Mouse (Mus musculus): ENCODE results near the gene Tjap1. TPM values are rescaled to one million over a fixed set of nuclear protein-coding genes. Genes with fewer than 3 reads are reported as not detected.

Tjap1 gene
- 8.6 TPM for polyA plus RNA-seq (2015; fragmentation: Illumina TruSeq; extraction: RNeasy Lipid Tissue Mini Kit (QIAGEN cat#74804); ENCODE audit: insufficient read depth, low read depth, low replicate concordance)

GRCm38 (mm10) chr17:46282483-46283123, at the start of gene Tjap1:
Gene Tjap1 (minus strand): TSS chr17:46283026.

GRCm38 (mm10) chr17:46327906-46328534, 45.2 kb upstream of the Tjap1 start, which contains the start of gene Abcc10:
Gene Abcc10 (minus strand): TSS chr17:46328352.

GRCm38 (mm10) chr17:46297364-46298219, 14.8 kb upstream of the Tjap1 start, which contains the start of gene Dlk2:
Gene Dlk2 (plus strand): TSS chr17:46297421.

GRCm38 (mm10) chr17:46253452-46254084, 29.3 kb downstream of the Tjap1 start, which contains the start of gene Lrrc73:
Gene Lrrc73 (plus strand): TSS chr17:46253531.

GRCm38 (mm10) chr17:46247512-46248188, 35.2 kb downstream of the Tjap1 start, which contains the start of the genes Polr1c and Yipf3:
Gene Polr1c (minus strand): TSS chr17:46248054.
Gene Yipf3 (plus strand): TSS chr17:46248080.

Other genes with a start within 250 kb of the Tjap1 start
- gene Mrps18a, start 172.0 kb downstream of the Tjap1 start, polyA plus RNA-seq (2015; fragmentation: Illumina TruSeq; extraction: RNeasy Lipid Tissue Mini Kit (QIAGEN cat#74804); ENCODE audit: insufficient read depth, low read depth, low replicate concordance): 27.5 TPM
- 4.6 TPM for gene Rsph9, start 138.8 kb downstream of the Tjap1 start, polyA plus RNA-seq (2015; fragmentation: Illumina TruSeq; extraction: RNeasy Lipid Tissue Mini Kit (QIAGEN cat#74804); ENCODE audit: insufficient read depth, low read depth, low replicate concordance)
- gene Mad2l1bp, start 129.5 kb downstream of the Tjap1 start, polyA plus RNA-seq (2015; fragmentation: Illumina TruSeq; extraction: RNeasy Lipid Tissue Mini Kit (QIAGEN cat#74804); ENCODE audit: insufficient read depth, low read depth, low replicate concordance): 3.8 TPM
- gene Gtpbp2, start 122.0 kb downstream of the Tjap1 start, polyA plus RNA-seq (2015; fragmentation: Illumina TruSeq; extraction: RNeasy Lipid Tissue Mini Kit (QIAGEN cat#74804); ENCODE audit: insufficient read depth, low read depth, low replicate concordance): 40.3 TPM
- 1.7 TPM for gene Polh, start 80.4 kb downstream of the Tjap1 start, polyA plus RNA-seq (2015; fragmentation: Illumina TruSeq; extraction: RNeasy Lipid Tissue Mini Kit (QIAGEN cat#74804); ENCODE audit: insufficient read depth, low read depth, low replicate concordance)
- 7.0 TPM for gene Xpo5, start 80.2 kb downstream of the Tjap1 start, polyA plus RNA-seq (2015; fragmentation: Illumina TruSeq; extraction: RNeasy Lipid Tissue Mini Kit (QIAGEN cat#74804); ENCODE audit: insufficient read depth, low read depth, low replicate concordance)
- 10.2 TPM for gene Polr1c, start 35.0 kb downstream of the Tjap1 start, polyA plus RNA-seq (2015; fragmentation: Illumina TruSeq; extraction: RNeasy Lipid Tissue Mini Kit (QIAGEN cat#74804); ENCODE audit: insufficient read depth, low read depth, low replicate concordance)
- gene Yipf3, start 34.9 kb downstream of the Tjap1 start, polyA plus RNA-seq (2015; fragmentation: Illumina TruSeq; extraction: RNeasy Lipid Tissue Mini Kit (QIAGEN cat#74804); ENCODE audit: insufficient read depth, low read depth, low replicate concordance): 50.0 TPM
- 3.1 TPM for gene Lrrc73, start 29.5 kb downstream of the Tjap1 start, polyA plus RNA-seq (2015; fragmentation: Illumina TruSeq; extraction: RNeasy Lipid Tissue Mini Kit (QIAGEN cat#74804); ENCODE audit: insufficient read depth, low read depth, low replicate concordance)
- gene Dlk2, start 14.4 kb upstream of the Tjap1 start, polyA plus RNA-seq (2015; fragmentation: Illumina TruSeq; extraction: RNeasy Lipid Tissue Mini Kit (QIAGEN cat#74804); ENCODE audit: insufficient read depth, low read depth, low replicate concordance): not detected
- 6.2 TPM for gene Abcc10, start 45.3 kb upstream of the Tjap1 start, polyA plus RNA-seq (2015; fragmentation: Illumina TruSeq; extraction: RNeasy Lipid Tissue Mini Kit (QIAGEN cat#74804); ENCODE audit: insufficient read depth, low read depth, low replicate concordance)
- 4.7 TPM for gene Zfp318, start 100.7 kb upstream of the Tjap1 start, polyA plus RNA-seq (2015; fragmentation: Illumina TruSeq; extraction: RNeasy Lipid Tissue Mini Kit (QIAGEN cat#74804); ENCODE audit: insufficient read depth, low read depth, low replicate concordance)
- 1.3 TPM for gene Crip3, start 145.9 kb upstream of the Tjap1 start, polyA plus RNA-seq (2015; fragmentation: Illumina TruSeq; extraction: RNeasy Lipid Tissue Mini Kit (QIAGEN cat#74804); ENCODE audit: insufficient read depth, low read depth, low replicate concordance)
- gene Slc22a7, start 155.4 kb upstream of the Tjap1 start, polyA plus RNA-seq (2015; fragmentation: Illumina TruSeq; extraction: RNeasy Lipid Tissue Mini Kit (QIAGEN cat#74804); ENCODE audit: insufficient read depth, low read depth, low replicate concordance): not detected
- not detected for gene Ttbk1, start 204.6 kb upstream of the Tjap1 start, polyA plus RNA-seq (2015; fragmentation: Illumina TruSeq; extraction: RNeasy Lipid Tissue Mini Kit (QIAGEN cat#74804); ENCODE audit: insufficient read depth, low read depth, low replicate concordance)
- 1.7 TPM for gene Dnph1, start 213.7 kb upstream of the Tjap1 start, polyA plus RNA-seq (2015; fragmentation: Illumina TruSeq; extraction: RNeasy Lipid Tissue Mini Kit (QIAGEN cat#74804); ENCODE audit: insufficient read depth, low read depth, low replicate concordance)

Measured in pancreas, adult 10 weeks (tissue).